Mouse (Mus musculus) midbrain, embryonic 15.5 days (tissue): Measurements from ENCODE around the gene Capn15. TPM values are rescaled to one million over a fixed set of nuclear protein-coding genes. Genes with fewer than 3 reads are reported as not detected.

ENCODE experiments used
- ATAC-seq: fragments of 200-750 bp; cut with Nextera tagmentation; replicated peaks from 2 replicates; pipeline ENCODE4 v1.8.0; 2017; ENCODE audit warnings: moderate TSS enrichment
- H3K27ac ChIP-seq: fragments of 300-500 bp; sonication (generic); 2 replicates; pipeline ENCODE4 v1.5.1; 2015; ENCODE audit warnings: mild to moderate bottlenecking, inconsistent platforms
- H3K27me3 ChIP-seq: fragments of 300-500 bp; sonication (generic); replicated peaks from 2 replicates; pipeline ENCODE4 v1.6.1; 2015; ENCODE audit warnings: inconsistent platforms
- H3K36me3 ChIP-seq: fragments of 300-500 bp; sonication (generic); replicated peaks from 2 replicates; pipeline ENCODE4 v1.6.1; 2015; ENCODE audit warnings: inconsistent platforms
- H3K4me1 ChIP-seq: fragments of 300-500 bp; sonication (generic); 2 replicates; pipeline ENCODE4 v1.6.1; 2015; ENCODE audit warnings: inconsistent platforms
- H3K4me2 ChIP-seq: fragments of 300-500 bp; sonication (generic); 2 replicates; pipeline ENCODE4 v1.6.1; 2015; ENCODE audit warnings: inconsistent platforms, mild to moderate bottlenecking, moderate library complexity
- H3K4me3 ChIP-seq: fragments of 300-500 bp; sonication (generic); 2 replicates; pipeline ENCODE4 v1.5.1; 2015; ENCODE audit warnings: mild to moderate bottlenecking, inconsistent platforms
- H3K9ac ChIP-seq: fragments of 300-500 bp; sonication (generic); 2 replicates; pipeline ENCODE4 v1.6.1; 2015; ENCODE audit warnings: mild to moderate bottlenecking, inconsistent platforms
- H3K9me3 ChIP-seq: fragments of 300-500 bp; sonication (generic); 2 replicates; pipeline ENCODE4 v1.6.1; 2016; ENCODE audit warnings: inconsistent platforms
- WGBS: fragments of 180-500 bp; shearing (Covaris S2); methylation state at CpG from one replicate; pipeline ENCODE4 v1.1.7; 2015; ENCODE audit warnings: mixed read lengths; 5-methylcytosine and 5-hydroxymethylcytosine counted together
- polyA plus RNA-seq: library from polyadenylated mRNA; unstranded; fragments of >200 nt; fragmentation: Nextera tagmentation; extraction: Ambion mirVana; gene quantifications from 2 replicates; pipeline ENCODE4 v1.2.1, GENCODE M21; 2015

Capn15 gene
- polyA plus RNA-seq, 1 experiment from 2014 or later, result 23.8 TPM

DNA sequence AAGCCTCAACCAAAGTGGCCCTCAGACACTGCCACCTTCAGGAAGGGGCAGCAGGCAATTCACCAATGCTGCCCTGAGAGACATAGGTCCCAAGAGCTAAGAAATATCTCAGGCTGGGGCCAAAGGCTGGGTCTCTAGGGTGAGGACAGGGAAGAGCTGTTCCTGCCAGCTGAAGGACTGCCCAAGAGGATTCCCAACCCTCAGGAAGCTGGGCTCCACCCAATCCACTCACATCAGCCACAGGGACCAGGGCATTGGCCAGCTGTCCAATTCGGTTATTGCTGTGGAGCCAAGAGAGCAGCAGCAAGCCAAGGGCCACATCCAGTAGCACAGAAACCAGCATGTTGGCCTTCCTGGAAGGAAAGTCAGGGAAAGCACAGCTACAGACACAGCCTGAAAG lies 51.1 kb downstream of the Capn15 start:
- 85% methylated on average over 1 of the region's 1 CpGs for WGBS
- H3K36me3 ChIP-seq, result peaks cover 22% of the 10 kb centered on the region; the same call in 1 of the 2 replicates

DNA sequence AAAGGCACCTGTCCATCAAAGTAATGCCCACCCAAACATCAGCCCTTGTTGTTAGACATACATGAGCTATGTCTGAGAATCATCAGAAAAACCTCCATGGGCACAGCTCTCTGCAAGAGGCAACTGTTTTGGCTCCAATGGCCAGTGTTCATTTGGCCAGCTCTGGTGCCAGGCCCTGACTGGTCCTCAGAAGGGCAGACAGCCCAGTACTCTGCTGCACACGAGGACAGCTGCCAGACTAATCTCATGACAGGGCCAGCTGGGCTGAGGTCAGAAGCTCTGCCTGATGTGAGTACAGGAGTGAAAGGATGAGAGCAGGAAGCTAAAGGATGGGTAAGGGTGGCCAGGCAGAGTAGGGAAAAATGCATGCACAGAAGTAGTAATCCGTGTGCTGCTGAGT lies 60.2 kb downstream of the Capn15 start:
- H3K9ac ChIP-seq, result no peak overlapping the region
- ATAC-seq, result no peak
- peaks cover 12% of the 10 kb centered on the region; the same call in 1 of the 2 replicates for H3K36me3 ChIP-seq
- no peaks in the 10 kb centered on the region for H3K27me3 ChIP-seq
- H3K4me2 ChIP-seq, result no peak overlapping the region
- no peak overlapping the region for H3K4me3 ChIP-seq
- H3K4me1 ChIP-seq, result no peaks in the 10 kb centered on the region
- H3K9me3 ChIP-seq, result no peaks in the 10 kb centered on the region
- WGBS, result 80% methylated on average over 2 of the region's 2 CpGs
- H3K27ac ChIP-seq, result no peak overlapping the region

More for the DNA sequence above, 51.1 kb downstream of the Capn15 start:
- no peaks in the 10 kb centered on the region for H3K27me3 ChIP-seq
- no peak for ATAC-seq
- H3K4me1 ChIP-seq, result no peaks in the 10 kb centered on the region
- no peak overlapping the region for H3K9ac ChIP-seq
- H3K27ac ChIP-seq, result no peak overlapping the region
- no peaks in the 10 kb centered on the region for H3K9me3 ChIP-seq
- no peak overlapping the region for H3K4me3 ChIP-seq
- H3K4me2 ChIP-seq, result no peak overlapping the region

DNA sequence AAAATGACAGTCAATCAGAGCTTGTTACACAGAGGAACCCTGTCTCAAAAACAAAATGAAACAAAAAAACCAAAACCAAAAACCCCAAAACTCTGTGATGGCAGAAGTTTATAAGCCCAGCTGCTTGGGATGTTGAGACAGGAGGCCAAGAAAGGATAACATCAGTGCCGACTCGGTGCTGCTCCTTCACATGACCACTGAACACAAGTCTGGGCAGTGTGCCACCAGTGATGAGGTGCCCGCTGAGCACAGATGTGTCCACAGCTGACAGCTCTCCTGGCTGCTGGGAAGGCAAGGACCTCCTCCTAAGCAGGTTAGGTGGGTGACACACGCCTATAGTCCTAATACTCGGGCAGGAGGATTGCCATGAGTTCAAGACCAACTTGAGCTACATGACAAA lies 63.5 kb downstream of the Capn15 start:
- H3K36me3 ChIP-seq, result 0 out of 2 replicates have a peak, but pooled peaks cover 3% of the 10 kb centered on the region
- H3K9me3 ChIP-seq, result no peaks in the 10 kb centered on the region
- H3K27ac ChIP-seq, result no peak overlapping the region
- H3K27me3 ChIP-seq, result no peaks in the 10 kb centered on the region
- no peak overlapping the region for H3K4me2 ChIP-seq
- H3K9ac ChIP-seq, result no peak overlapping the region
- no peak for ATAC-seq
- no peak overlapping the region for H3K4me3 ChIP-seq
- peaks cover 19% of the 10 kb centered on the region for H3K4me1 ChIP-seq
- WGBS, result 85% methylated on average over 5 of the region's 5 CpGs

DNA sequence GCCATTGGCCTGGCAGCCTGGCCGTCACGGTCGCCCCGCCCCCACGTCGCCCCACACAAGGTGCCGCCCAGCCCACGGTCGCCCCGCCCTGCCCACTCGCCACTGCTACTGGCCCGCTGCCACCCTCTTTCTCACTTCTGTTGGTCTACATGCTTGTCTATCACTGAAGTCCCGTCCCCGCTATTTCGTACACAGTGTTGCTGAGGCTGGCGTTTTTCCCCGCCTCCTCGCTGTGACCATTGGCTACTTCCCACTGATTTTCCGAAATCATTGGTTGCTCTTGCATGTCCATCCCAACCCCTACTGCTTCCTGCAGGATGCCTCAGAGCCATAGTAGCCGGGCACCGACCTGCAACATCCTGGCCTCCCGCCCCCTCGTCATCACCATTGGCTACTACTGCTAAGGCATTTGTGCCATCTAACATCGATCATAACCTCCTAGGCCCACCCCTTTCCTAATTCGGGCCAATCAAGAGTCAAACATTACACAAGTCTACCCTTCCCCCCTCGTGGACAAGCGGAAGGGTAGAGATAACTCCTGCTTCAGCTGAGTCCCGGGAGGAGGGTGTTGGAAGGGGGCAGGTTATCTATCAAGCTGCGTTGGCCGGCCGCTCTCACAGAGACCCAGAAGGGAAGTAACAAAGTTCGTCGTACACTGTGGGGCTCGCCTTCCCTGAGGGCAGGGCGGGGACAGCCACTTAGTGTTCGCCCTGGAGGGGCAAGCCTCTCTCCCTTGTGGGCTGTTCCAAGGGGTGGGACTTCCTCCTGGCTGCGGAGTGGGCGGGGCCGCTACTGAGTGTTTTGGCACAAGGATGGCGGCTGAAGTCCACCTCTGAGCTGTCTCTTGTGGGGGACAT lies 65.6 kb downstream of the Capn15 start:
- peak; percentile 98 for ATAC-seq
- peak overlapping the region; percentile 91 for H3K27ac ChIP-seq
- WGBS, result 1% methylated on average over 40 of the region's 40 CpGs

DNA sequence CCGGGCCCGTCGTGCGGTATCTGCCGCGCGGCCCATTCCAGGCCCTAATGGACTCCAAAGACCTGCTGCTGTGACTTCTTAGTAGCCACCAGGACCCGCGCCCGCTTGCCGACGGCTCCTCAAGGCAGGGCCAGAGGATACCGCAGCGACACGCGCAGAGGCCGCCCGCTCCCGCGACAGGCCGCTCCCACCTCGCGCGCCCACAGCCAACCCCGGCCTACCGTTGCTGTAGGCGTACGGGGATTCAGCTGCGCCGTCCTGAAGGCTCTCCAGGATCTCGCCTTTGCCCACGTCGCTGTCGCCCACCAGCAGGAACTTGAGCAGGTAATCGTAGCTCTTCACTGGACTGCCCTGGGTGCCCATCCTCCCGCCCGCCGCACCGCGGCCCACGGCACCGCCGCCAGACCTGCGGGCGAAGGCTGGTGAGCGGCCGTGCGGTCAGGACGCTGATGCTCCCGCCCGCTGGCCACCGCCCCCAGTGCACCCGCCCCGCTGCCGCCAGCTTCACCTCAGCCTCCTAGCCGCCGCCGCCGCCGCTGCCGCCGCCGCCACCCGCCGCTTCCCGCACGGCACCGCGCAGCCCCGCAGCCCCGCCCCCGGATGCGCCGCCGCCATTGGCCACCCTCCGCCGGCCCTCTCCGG lies 66.3 kb downstream of the Capn15 start, which contains the start of gene Rab40c:
TSS of gene Rab40c (minus strand) at position 584 of the 642 bp plus-strand sequence.
- Histone ChIP-seq H3K4me3 (peak within 1 kb of the TSS; percentile 97), H3K9ac (peak within 1 kb of the TSS; percentile 84), H3K4me1 (peaks cover 23% of the 10 kb centered on the region), H3K9me3 (no peaks in the 10 kb centered on the region), H3K4me2 (peak within 1 kb of the TSS; percentile 81), H3K36me3 (no peaks in the 10 kb centered on the region), H3K27ac (peak within 1 kb of the TSS; percentile 91), H3K27me3 (no peaks in the 10 kb centered on the region)
- under 1% methylated on average over 67 of the region's 78 CpGs for WGBS
- ATAC-seq, result peak; percentile 20

More for the DNA sequence above, 65.6 kb downstream of the Capn15 start:
- Histone ChIP-seq H3K9ac (peak overlapping the region; percentile 84), H3K36me3 (no peaks in the 10 kb centered on the region), H3K4me2 (peak overlapping the region; percentile 70), H3K4me3 (peak overlapping the region; percentile 97), H3K27me3 (no peaks in the 10 kb centered on the region), H3K9me3 (no peaks in the 10 kb centered on the region), H3K4me1 (peaks cover 23% of the 10 kb centered on the region)

DNA sequence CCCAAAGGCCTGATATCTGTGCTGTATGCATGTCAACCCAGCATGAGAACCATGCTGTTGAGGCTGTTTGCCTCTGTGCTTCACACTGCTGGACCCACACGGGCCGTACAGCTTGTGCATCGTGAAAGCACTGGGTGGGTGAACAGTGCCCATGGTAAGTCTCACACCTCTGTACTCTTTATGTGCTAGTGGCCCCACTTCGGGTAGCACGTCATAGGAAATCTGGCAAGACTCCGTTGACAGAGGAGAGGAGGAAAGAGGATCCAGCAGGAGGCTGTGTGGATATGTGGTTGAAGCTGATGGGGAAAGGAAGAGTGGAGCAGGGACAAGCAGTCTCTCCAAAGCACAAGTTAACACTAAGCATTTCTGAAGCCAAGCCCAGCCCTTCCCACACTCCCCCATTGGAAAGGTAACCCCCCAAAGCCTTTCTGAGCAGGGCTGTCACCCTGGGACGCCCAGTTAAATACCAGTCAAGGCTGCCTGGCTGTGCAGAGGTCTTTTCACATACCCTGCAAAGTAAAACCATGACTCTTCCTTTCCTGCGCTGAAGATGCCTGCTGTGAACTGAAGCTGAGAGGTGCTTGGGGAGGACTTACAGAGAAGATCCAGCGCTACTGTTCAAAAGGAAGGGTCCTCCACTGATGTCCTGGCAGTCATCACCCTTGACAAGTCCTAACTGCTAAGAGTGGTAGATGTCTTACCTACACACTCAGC lies 67.4 kb downstream of the Capn15 start:
- peak overlapping the region; percentile 84 for H3K9ac ChIP-seq

DNA sequence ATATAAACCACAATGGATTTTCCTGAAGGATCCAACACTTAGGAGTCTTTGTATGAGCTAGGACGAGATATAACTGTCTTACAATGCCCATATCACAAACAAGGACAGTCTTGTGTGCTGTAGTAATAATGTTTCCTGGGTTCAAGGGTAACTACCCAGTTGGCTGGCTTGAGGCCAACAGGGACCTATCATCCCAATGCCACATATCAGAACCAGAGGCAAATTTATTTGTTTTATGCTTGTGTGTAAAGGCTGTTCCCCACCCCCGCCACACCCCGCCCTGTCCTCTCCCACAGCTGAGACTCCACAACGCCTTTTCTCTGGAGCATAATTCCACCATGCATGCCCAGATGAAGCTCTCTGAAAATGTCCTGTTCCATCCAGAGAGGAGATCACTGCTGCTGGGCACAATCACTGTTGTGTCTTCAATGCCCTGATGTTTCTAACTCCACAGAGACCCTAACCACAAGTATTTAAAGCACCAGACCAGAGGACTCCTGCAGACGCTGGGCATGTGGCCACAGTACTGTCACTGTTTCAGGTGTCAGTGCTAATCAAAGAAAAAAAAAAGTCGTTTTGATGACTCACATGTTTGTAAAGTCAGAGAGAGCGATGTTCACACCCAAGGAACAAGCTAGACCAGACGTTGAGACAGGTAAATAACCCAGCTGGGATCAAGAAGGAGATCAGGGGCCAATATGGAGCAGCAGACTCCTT lies 68.5 kb downstream of the Capn15 start:
- no peak overlapping the region for H3K4me2 ChIP-seq

More for the DNA sequence above, 67.4 kb downstream of the Capn15 start:
- Histone ChIP-seq H3K27ac (no peak overlapping the region), H3K4me3 (peak overlapping the region; percentile 97), H3K27me3 (no peaks in the 10 kb centered on the region), H3K9me3 (no peaks in the 10 kb centered on the region), H3K36me3 (no peaks in the 10 kb centered on the region), H3K4me2 (peak overlapping the region; percentile 81), H3K4me1 (peaks cover 23% of the 10 kb centered on the region)
- 86% methylated on average over 9 of the region's 9 CpGs for WGBS
- no peak for ATAC-seq

DNA sequence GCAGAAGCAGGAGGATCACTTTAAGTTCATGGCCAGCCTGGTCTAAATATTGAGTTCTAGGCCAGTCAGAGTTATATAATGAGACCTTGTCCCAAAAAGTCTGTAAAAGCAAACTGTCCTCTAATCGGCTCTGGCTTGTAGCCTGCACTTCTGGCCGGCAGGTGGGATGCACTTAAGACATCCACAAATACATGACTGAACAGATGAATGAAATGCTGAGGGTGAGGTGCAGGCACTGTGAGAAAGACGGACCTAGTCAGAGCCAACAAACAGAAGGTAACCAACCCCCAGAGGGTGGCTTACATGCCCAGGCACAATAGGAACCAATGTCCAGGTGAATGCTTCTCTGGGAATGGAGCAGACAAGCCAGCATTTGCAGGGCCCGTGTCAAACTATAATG lies 71.3 kb downstream of the Capn15 start:
- no peak overlapping the region for H3K27ac ChIP-seq
- H3K4me3 ChIP-seq, result no peak overlapping the region
- WGBS, result 87% methylated on average over 4 of the region's 4 CpGs
- no peaks in the 10 kb centered on the region for H3K9me3 ChIP-seq
- peaks cover 23% of the 10 kb centered on the region for H3K4me1 ChIP-seq
- no peak overlapping the region for H3K9ac ChIP-seq
- no peak for ATAC-seq
- no peak overlapping the region for H3K4me2 ChIP-seq
- no peaks in the 10 kb centered on the region for H3K27me3 ChIP-seq
- H3K36me3 ChIP-seq, result no peaks in the 10 kb centered on the region

More for the DNA sequence above, 68.5 kb downstream of the Capn15 start:
- no peaks in the 10 kb centered on the region for H3K36me3 ChIP-seq
- H3K27ac ChIP-seq, result no peak overlapping the region
- H3K9ac ChIP-seq, result no peak overlapping the region
- peak overlapping the region; percentile 97; the same call in 1 of the 2 replicates for H3K4me3 ChIP-seq
- H3K9me3 ChIP-seq, result no peaks in the 10 kb centered on the region
- WGBS, result 90% methylated on average over 8 of the region's 8 CpGs
- H3K4me1 ChIP-seq, result peaks cover 23% of the 10 kb centered on the region
- ATAC-seq, result no peak
- no peaks in the 10 kb centered on the region for H3K27me3 ChIP-seq

DNA sequence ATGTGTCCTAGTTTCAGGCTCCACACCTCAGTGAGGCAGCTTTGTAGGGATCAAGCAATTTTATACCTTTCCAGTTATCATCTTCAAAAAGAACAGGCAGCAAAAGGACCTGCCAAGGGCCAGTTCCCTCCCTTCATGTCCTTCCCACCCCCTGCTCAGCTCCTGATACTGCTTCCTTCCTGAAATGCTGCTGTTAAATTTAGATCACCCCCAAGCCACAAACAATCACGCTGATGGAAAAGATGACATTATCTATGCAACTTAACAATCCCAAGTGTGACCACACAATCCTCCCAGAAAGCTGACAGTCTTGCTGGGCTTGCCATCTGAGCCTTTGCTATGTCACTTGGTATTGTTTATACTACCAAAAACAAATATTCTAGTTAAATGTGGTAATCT lies 71.7 kb downstream of the Capn15 start:
- WGBS, result 88% methylated on average over 1 of the region's 1 CpGs
- no peak overlapping the region for H3K4me3 ChIP-seq
- H3K4me2 ChIP-seq, result no peak overlapping the region
- H3K27me3 ChIP-seq, result no peaks in the 10 kb centered on the region
- no peaks in the 10 kb centered on the region for H3K9me3 ChIP-seq
- peaks cover 22% of the 10 kb centered on the region for H3K4me1 ChIP-seq
- no peak overlapping the region for H3K27ac ChIP-seq
- no peak overlapping the region for H3K9ac ChIP-seq
- H3K36me3 ChIP-seq, result no peaks in the 10 kb centered on the region
- no peak for ATAC-seq

DNA sequence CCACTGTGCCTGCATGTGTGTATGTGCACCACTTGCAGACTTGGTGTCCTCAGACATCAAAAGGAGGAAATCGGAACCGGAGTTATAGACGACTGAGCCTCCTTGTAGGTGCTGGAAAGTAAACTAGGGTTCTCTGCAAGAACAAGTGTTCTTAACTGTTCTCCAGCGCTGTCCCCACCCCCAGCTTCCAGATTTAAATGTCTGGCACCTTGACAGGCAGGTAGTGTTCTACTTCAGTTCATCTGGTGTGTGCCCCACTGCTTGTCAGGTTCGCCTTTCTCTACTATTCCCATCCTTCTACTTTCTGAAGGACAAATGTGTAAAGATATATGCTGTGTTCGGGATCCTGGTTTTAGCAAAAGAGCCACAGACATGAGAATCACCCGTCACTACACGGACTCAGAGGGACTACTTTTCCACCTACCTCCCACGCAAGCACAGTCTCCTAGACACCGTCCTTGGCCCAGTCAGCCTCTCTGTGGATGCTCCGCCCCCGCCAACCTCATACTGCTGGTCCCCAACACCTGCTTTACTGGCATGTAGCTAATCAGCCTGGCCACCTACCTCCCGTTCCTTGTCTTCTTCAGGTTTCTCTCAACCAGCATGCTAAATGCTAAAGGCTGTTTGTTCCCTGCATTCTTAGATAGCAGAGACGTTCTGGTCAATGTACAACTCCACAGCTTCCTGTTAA lies 72.3 kb downstream of the Capn15 start:
- Histone ChIP-seq H3K9ac (no peak overlapping the region), H3K27ac (no peak overlapping the region), H3K4me3 (no peak overlapping the region), H3K27me3 (no peaks in the 10 kb centered on the region), H3K9me3 (no peaks in the 10 kb centered on the region), H3K36me3 (no peaks in the 10 kb centered on the region), H3K4me2 (no peak overlapping the region), H3K4me1 (peaks cover 16% of the 10 kb centered on the region)
- ATAC-seq, result no peak
- 89% methylated on average over 14 of the region's 14 CpGs for WGBS

DNA sequence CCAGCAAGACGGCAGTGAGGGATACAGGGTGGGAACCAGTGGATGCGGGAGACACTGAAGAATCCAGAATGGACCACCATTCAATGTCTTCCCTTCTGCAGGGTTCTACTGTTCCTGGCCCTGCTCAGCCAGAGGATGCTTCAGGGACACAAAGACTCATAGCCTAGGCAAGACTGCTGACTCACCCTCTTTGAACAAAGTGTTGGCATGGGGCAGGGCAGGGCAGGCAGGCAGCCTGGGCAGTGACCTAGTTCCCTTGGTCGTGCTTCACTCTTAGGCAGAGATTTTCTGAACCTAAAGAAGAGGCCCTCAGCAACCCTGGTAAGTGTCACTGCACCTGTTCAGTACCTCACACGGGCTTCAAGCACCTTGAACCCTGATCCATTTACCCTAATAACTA lies 73.8 kb downstream of the Capn15 start:
- H3K4me3 ChIP-seq, result no peak overlapping the region
- H3K27me3 ChIP-seq, result no peaks in the 10 kb centered on the region
- H3K27ac ChIP-seq, result no peak overlapping the region
- no peak overlapping the region for H3K9ac ChIP-seq
- WGBS, result 96% methylated on average over 4 of the region's 4 CpGs
- H3K36me3 ChIP-seq, result no peaks in the 10 kb centered on the region
- no peaks in the 10 kb centered on the region for H3K9me3 ChIP-seq
- no peak for ATAC-seq
- peaks cover 1% of the 10 kb centered on the region; the same call in 1 of the 2 replicates for H3K4me1 ChIP-seq
- H3K4me2 ChIP-seq, result no peak overlapping the region
